Mouse (Mus musculus) midbrain, embryonic 16.5 days (tissue): Measurements from ENCODE around the gene Rbms1. TPM values are rescaled to one million over a fixed set of nuclear protein-coding genes. Genes with fewer than 3 reads are reported as not detected.

Experiments
- ATAC-seq: fragments of 200-750 bp; cut with Nextera tagmentation; 2 replicates; pipeline ENCODE4 v1.8.0; 2017; ENCODE audit warnings: moderate TSS enrichment
- H3K27ac ChIP-seq: fragments of 300-500 bp; sonication (generic); 2 replicates; pipeline ENCODE4 v1.5.1; 2014; ENCODE audit warnings: mild to moderate bottlenecking, low read length, mixed read lengths
- H3K27me3 ChIP-seq: fragments of 300-500 bp; sonication (generic); 2 replicates; pipeline ENCODE4 v1.6.1; 2014; ENCODE audit warnings: low read depth, low read length, mixed read lengths; ENCODE audit not compliant: control insufficient read depth, insufficient read depth
- H3K36me3 ChIP-seq: fragments of 300-500 bp; sonication (generic); 2 replicates; pipeline ENCODE4 v1.6.1; 2014; ENCODE audit warnings: mild to moderate bottlenecking, low read length, moderate library complexity, mixed read lengths; ENCODE audit not compliant: control insufficient read depth, insufficient read depth
- H3K4me1 ChIP-seq: fragments of 300-500 bp; sonication (generic); 2 replicates; pipeline ENCODE4 v1.6.1; 2014; ENCODE audit warnings: mild to moderate bottlenecking, low read length, mixed read lengths; ENCODE audit not compliant: control insufficient read depth, insufficient read depth
- H3K4me2 ChIP-seq: fragments of 300-500 bp; sonication (generic); 2 replicates; pipeline ENCODE4 v1.6.1; 2014; ENCODE audit warnings: mild to moderate bottlenecking, low read length, mixed read lengths
- H3K4me3 ChIP-seq: fragments of 300-500 bp; sonication (generic); 2 replicates; pipeline ENCODE4 v1.5.1; 2014; ENCODE audit warnings: low read depth, mild to moderate bottlenecking, low read length, moderate library complexity, mixed read lengths
- H3K9ac ChIP-seq: fragments of 300-500 bp; sonication (generic); 2 replicates; pipeline ENCODE4 v1.6.1; 2014; ENCODE audit warnings: low read depth, low read length, mixed read lengths
- H3K9me3 ChIP-seq: fragments of 300-500 bp; sonication (generic); replicated peaks from 2 replicates; pipeline ENCODE4 v1.6.1; 2014; ENCODE audit warnings: mild to moderate bottlenecking, low read length, mixed read lengths; ENCODE audit not compliant: control insufficient read depth, poor library complexity, severe bottlenecking
- WGBS: fragments of 180-500 bp; shearing (Covaris S2); extraction: QIAGEN DNeasy Blood & Tissue Kit; methylation state at CpG from one replicate; pipeline ENCODE4 v1.1.7; 2014; 5-methylcytosine and 5-hydroxymethylcytosine counted together
- polyA plus RNA-seq: library from polyadenylated mRNA; unstranded; fragments of >200 nt; fragmentation: Nextera tagmentation; extraction: Ambion mirVana; gene quantifications from 2 replicates; pipeline ENCODE4 v1.2.1, GENCODE M21; 2015

The Rbms1 gene
- polyA plus RNA-seq, 1 experiment from 2014 or later: 43.7 TPM

DNA sequence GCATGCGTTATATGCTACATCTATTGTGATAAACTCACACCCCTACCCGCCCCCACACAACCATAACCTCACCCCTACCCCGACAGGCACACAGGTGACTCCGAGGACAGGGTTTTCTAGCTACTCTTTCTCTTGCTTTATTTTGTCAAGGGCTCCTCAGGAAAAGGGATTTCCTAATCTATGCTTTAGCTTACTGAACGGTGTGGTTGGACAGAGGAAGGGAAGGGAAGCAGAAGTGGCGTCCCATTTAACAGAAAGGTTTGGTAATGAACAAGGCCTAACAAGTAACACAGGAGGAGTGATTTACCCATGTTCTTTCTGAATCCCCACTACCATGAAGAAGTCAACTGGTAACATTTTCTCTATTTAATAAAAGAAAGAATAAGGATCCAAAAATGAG, 159.6 kb downstream of the Rbms1 start:
- no peak overlapping the region for H3K4me3 ChIP-seq
- no peak overlapping the region for H3K4me2 ChIP-seq
- no peak overlapping the region for H3K27ac ChIP-seq
- peaks cover 18% of the 10 kb centered on the region for H3K4me1 ChIP-seq
- WGBS: 94% methylated on average over 6 of the region's 6 CpGs
- H3K36me3 ChIP-seq: no peaks in the 10 kb centered on the region
- peaks cover 9% of the 10 kb centered on the region for H3K27me3 ChIP-seq
- H3K9ac ChIP-seq: no peak overlapping the region
- ATAC-seq: no peak
- no peaks in the 10 kb centered on the region for H3K9me3 ChIP-seq

DNA sequence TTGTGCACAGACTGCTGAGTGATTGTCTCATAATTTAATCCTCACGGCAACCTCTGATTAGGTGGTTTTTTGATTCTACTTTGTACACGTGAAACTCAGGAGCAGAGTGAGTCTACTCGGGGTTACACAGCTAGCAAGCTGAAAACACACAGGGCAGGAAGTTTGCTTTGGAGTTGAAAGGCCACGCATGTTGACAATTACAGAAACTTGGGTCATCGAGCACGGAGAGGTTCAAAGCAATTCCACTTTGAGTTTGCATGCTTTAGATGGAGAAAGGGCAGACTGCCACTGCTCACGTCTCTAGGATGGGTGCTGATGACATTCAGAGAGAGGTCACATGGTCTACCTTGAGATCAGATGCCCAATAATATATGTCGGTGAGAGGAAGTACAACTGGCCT, 160.2 kb downstream of the Rbms1 start:
- H3K27ac ChIP-seq: no peak overlapping the region
- H3K27me3 ChIP-seq: peaks cover 9% of the 10 kb centered on the region
- no peaks in the 10 kb centered on the region for H3K36me3 ChIP-seq
- WGBS: 67% methylated on average over 8 of the region's 8 CpGs
- no peak overlapping the region for H3K9ac ChIP-seq
- no peaks in the 10 kb centered on the region for H3K9me3 ChIP-seq
- H3K4me1 ChIP-seq: peaks cover 18% of the 10 kb centered on the region
- ATAC-seq: no peak
- H3K4me2 ChIP-seq: no peak overlapping the region
- H3K4me3 ChIP-seq: no peak overlapping the region

DNA sequence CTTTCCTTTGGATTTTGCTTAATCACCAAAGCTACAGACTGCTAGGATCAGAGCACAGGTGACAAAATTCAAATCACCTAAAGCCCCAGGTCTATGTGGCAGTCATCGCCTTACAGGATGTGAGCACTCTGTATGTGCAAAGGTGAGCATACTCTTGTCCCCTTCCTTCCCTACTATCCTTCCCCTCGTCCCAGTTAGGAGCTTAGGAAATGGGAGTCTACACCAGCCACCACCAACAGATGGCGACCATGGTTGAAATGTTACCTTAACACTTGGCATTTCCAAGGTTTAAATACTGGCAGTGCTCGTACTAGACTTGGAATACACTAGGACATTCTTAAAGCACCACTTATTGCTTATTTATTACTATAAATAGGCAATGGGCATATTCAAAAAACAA, 160.8 kb downstream of the Rbms1 start:
- no peak overlapping the region for H3K27ac ChIP-seq

DNA sequence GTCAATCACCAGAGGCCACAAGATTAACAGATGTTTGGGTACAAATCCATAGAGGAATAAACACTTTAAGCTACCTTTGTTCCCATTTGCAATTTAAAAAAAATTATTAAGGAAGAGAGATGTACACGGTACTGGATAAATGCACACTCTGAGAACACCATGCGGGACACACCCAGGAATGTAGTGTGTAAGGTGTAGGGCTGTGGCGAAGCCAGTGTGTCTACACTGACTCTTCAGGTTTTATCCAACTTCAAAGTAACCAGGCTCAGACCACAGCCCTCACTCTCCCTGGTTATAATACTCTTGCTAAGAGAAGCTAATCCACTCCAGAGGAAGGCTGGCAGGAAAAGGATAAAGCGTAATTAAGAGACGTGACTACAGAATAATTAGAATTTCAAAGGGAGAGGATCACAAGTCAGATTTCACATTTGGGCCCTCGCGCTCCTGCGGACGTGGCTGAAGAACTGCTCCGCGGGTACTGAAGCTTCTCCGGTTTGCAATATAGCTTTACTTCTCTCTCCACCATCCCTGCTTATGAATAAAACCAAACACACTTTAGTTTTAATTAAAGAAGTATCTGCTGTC, 161.3 kb downstream of the Rbms1 start:
- H3K4me1 ChIP-seq: peaks cover 25% of the 10 kb centered on the region
- H3K27me3 ChIP-seq: peaks cover 9% of the 10 kb centered on the region
- no peak overlapping the region for H3K4me3 ChIP-seq
- no peak overlapping the region for H3K27ac ChIP-seq
- no peak overlapping the region for H3K9ac ChIP-seq
- 16% methylated on average over 12 of the region's 12 CpGs for WGBS
- no peaks in the 10 kb centered on the region for H3K9me3 ChIP-seq
- ATAC-seq: peak; percentile 49
- no peaks in the 10 kb centered on the region for H3K36me3 ChIP-seq
- peak overlapping the region; percentile 31 for H3K4me2 ChIP-seq

More for the DNA sequence above, 160.8 kb downstream of the Rbms1 start:
- H3K9me3 ChIP-seq: no peaks in the 10 kb centered on the region
- H3K4me2 ChIP-seq: peak overlapping the region; percentile 18; the same call in 1 of the 2 replicates
- no peak overlapping the region for H3K4me3 ChIP-seq
- H3K36me3 ChIP-seq: no peaks in the 10 kb centered on the region
- peaks cover 21% of the 10 kb centered on the region for H3K4me1 ChIP-seq
- H3K27me3 ChIP-seq: peaks cover 9% of the 10 kb centered on the region
- 20% methylated on average over 4 of the region's 4 CpGs for WGBS
- no peak overlapping the region for H3K9ac ChIP-seq
- peak; percentile 66 for ATAC-seq

DNA sequence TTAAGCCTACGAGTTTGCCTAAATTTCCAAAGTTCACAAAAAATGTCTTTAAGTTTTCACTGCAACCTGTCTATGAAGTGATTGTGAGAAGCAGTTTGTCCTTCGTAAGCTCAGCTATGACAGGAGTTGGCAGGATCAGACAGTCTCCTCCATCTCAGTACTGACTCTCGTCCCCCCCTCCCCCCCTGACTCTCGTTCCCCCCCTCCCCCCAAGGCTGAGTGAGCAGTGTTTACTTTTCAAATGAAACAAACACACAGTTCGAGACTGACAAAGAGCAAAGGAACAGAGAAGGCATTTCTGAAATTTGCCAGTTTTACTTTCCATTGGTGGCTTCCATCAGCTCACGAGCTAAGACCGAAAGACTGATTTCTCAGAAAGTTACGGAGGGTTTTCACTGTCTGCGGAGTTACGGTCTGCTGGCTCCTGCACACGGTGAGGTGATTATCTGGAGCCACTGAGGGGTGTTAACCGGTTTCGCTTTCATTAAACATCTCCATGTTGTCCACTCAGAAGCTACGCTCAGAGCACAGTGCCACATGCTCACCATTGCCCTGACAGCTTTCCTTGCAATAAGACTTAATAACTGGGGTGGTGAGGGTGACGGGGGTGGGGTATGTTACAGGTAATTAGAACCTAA, 162.0 kb downstream of the Rbms1 start:
- Histone ChIP-seq H3K27me3 (peaks cover 9% of the 10 kb centered on the region), H3K4me3 (peak overlapping the region; percentile 3; the same call in 1 of the 2 replicates), H3K9me3 (no peaks in the 10 kb centered on the region), H3K27ac (no peak overlapping the region), H3K4me1 (peaks cover 31% of the 10 kb centered on the region), H3K4me2 (peak overlapping the region; percentile 31), H3K36me3 (no peaks in the 10 kb centered on the region), H3K9ac (no peak overlapping the region)
- no peak for ATAC-seq
- WGBS: 12% methylated on average over 15 of the region's 15 CpGs

DNA sequence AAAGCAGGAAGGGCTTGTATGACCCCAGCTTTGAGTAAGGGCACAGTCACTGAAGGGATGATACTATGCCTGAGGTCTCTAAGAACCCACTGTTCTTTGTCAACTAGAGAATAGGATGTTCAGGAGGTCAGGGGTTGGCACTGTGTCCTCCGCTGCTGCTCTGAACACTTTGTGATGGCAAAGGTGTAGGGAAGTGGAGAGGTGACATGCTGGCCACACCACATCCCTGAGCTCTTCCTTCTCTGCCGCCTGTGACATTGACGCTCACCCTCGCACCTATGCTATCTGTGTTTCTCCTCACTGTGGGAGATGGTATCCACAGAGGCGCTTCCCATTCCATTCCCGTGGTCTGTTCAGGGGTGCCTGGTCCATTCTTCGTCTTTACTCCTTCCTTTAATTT, 163.2 kb downstream of the Rbms1 start:
- no peak for ATAC-seq
- peaks cover 37% of the 10 kb centered on the region for H3K4me1 ChIP-seq
- H3K9ac ChIP-seq: no peak overlapping the region
- H3K27ac ChIP-seq: no peak overlapping the region
- peaks cover 9% of the 10 kb centered on the region for H3K27me3 ChIP-seq
- H3K9me3 ChIP-seq: no peaks in the 10 kb centered on the region
- no peaks in the 10 kb centered on the region for H3K36me3 ChIP-seq
- H3K4me3 ChIP-seq: no peak overlapping the region
- WGBS: 81% methylated on average over 7 of the region's 7 CpGs
- H3K4me2 ChIP-seq: no peak overlapping the region

DNA sequence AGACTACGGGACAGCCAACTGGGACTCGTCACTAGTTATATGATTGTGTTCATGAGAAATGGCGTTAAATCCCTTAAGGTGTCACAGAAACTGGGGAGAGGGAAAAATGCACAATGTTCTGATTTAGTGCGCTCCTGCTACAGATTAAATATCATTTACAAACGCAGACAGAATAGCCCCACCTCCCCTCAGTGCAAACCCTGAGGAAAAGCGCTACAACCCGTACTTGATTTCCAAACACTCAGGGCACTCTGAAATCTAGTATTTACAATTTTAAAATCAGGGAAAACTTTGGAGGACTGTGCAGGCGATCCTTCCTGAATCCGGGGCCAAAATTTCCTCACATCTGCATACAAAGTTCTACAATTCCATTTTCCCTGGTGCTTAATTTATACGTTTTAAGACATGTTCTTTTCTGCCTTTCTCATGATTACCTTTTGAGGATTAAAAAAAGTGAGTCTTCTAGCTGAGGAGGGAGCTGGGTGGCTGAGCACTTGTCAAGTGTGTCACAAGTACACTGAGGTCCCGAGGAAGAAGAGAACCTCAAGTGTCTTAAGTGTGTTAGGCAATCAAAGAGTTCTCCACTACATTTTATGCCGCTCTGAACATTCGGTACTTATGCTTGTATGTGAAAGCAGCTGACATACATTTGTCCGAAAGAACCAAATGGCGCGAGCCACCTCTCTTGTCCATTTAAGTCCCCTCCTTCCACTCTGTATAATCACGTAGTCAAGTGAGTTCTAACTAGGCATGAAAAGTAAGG, 164.0 kb downstream of the Rbms1 start:
- Histone ChIP-seq H3K27me3 (peaks cover 12% of the 10 kb centered on the region), H3K4me2 (no peak overlapping the region), H3K4me3 (no peak overlapping the region), H3K9ac (no peak overlapping the region), H3K4me1 (peaks cover 31% of the 10 kb centered on the region), H3K27ac (no peak overlapping the region), H3K9me3 (no peaks in the 10 kb centered on the region), H3K36me3 (no peaks in the 10 kb centered on the region)
- no peak for ATAC-seq
- 71% methylated on average over 17 of the region's 17 CpGs for WGBS

DNA sequence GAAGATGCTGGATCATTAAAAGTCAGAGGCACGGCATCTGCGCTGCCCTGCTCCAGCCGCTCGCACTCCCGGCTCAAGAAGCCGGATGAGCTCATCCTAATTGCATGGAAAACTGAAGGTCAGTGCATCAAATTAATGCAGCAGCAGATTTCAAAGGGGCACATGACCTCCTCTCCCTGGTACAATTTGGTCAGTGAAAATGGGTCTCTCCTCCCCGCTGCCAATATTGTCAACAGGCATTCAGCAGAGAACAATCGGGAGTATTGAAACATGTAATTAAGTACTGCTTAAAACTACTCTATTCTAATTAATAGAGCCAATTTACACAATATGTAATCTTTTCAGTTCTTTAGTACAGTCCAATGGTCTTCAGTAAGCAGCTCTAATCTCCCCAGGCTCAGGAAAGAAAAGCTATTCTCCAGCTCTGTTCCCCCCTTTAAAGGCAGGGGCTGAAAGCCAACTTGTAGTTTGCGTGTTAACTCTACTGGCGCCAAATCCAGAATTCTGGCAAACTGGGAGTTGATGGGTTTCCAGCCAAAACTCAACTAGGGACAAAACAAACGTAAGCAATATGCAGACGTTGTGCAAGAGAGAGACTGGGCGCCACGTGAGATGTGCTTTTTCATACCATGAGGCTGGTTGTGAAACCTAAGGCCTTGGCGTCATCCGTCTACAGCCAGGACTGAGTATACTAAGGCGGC, 165.9 kb downstream of the Rbms1 start:
- Histone ChIP-seq H3K27ac (no peak overlapping the region), H3K9me3 (no peaks in the 10 kb centered on the region), H3K4me2 (peak overlapping the region; percentile 19; the same call in 1 of the 2 replicates), H3K36me3 (no peaks in the 10 kb centered on the region), H3K9ac (no peak overlapping the region), H3K4me1 (peaks cover 31% of the 10 kb centered on the region), H3K27me3 (peaks cover 21% of the 10 kb centered on the region), H3K4me3 (no peak overlapping the region)
- peak; percentile 78 for ATAC-seq
- WGBS: 25% methylated on average over 17 of the region's 17 CpGs
